Mouse (Mus musculus) bone marrow, adult 2 months (tissue): ENCODE measurements around the gene Zbtb11.

Experiments
- CTCF ChIP-seq: fragments of 200-500 bp; IDR thresholded peaks from 2 replicates; pipeline ENCODE4 v1.5.1; 2011; ENCODE audit warnings: low read length, control low read depth; ENCODE audit not compliant: control insufficient read depth, insufficient read depth
- POLR2A ChIP-seq: fragments of 200-500 bp; IDR thresholded peaks from 2 replicates; pipeline ENCODE4 v1.6.1; 2011; ENCODE audit warnings: low read depth, mild to moderate bottlenecking, control low read depth, low read length, borderline replicate concordance; ENCODE audit not compliant: control insufficient read depth

GRCm38 (mm10) chr16:56006798-56007197 is 33.1 kb downstream of the Zbtb11 start:
- TF ChIP-seq CTCF (no peak), POLR2A (no peak)
